Mouse (Mus musculus): ENCODE data around the gene Ppt2.

DNA sequence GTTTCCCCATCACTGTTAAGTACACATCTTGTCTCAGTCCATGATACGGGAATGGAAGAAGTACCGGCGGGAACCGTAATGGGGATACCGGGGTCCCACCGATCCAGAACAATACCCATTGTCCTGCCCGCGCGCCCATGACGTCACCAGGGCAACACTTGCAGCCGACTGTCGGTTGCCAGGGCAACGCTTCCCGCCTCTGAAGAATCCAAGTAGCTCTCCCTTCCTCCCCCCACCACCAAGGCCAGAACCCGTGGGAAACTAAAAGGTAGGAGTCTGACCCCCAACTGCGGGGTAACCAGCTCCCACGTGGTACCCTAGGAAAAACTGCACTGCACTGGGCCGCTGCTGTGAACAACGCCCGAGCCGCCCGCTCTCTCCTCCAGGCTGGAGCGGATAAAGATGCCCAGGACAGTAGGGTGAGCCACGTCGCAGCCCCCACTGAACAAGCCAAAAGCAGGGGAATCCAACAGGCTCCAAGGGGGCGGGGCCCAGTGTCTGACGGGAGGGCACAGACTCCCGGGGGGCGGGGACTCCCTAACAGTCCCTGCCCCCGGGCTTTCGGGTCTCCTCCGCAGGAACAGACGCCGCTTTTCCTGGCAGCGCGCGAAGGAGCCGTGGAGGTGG lies 41.4 kb downstream of the Ppt2 start:
- TF ChIP-seq CTCF (IDR thresholded peaks at IDR 0.05; ENCODE audit: insufficient read depth, low read length) (no peak), POLR2A (IDR thresholded peaks at IDR 0.05; ENCODE audit: borderline replicate concordance, extremely low read depth, low read depth, low read length) (no peak)
